Mouse (Mus musculus) liver, postnatal 0 days (tissue): ENCODE data around the gene Uap1.

Experiments
- CTCF ChIP-seq: sonication (generic); IDR thresholded peaks from 2 replicates; pipeline ENCODE4 v1.5.1; 2016; ENCODE audit warnings: antibody characterized with exemption, low read depth
- EP300 ChIP-seq: IDR thresholded peaks from 2 replicates; pipeline ENCODE4 v1.6.1; 2016; ENCODE audit warnings: antibody characterized with exemption, low read depth, mild to moderate bottlenecking

- TF ChIP-seq CTCF (no peak), EP300 (no peak)
These were observed 50.1 kb downstream of the Uap1 start for GRCm38 (mm10) chr1:170124644-170125043.
